Mouse (Mus musculus) right cerebral cortex, adult 2 months (tissue): ENCODE results near the gene Hyal2.

ENCODE experiments used
- DNase-seq, 2 experiments: peaks; one replicate each; pipeline ENCODE4 v3.0.0; 2021 to 2022; ENCODE audit warnings: low spot score in 2 of 2

Hyal2 gene

DNA sequence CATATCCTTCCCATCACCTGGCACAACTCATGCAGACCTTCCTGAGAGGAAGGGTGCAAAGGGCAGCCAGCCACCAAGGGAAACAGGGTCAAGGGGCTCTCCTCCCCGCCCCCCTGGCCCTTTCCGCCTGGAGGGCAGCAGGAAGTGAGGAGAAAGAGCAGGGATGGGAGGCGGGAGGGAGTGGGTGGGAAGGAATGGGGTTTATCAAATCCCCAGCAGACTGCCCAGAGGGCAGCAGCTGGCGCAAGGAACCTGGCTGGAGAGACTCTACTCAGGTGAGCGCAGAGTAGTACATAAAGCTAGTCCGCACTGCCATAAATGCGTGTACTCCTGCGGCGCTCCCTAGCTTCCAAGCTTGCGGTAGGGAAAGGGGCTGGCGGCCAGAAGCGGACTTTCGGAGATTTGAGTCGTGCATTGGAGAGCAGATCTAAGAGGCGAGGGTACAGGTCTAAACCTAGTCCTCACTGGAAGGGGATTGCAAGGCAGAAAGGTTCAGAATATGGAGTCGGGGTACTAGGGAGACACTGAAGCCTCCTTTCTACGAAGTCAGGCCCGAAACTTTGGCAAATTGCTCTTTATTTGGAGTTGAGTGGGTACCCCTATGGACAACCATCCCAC lies at the start of gene Hyal2:
Gene Hyal2 (plus strand): TSS at position 244 of the 618 bp plus-strand sequence.
- DNase-seq: no peak

DNA sequence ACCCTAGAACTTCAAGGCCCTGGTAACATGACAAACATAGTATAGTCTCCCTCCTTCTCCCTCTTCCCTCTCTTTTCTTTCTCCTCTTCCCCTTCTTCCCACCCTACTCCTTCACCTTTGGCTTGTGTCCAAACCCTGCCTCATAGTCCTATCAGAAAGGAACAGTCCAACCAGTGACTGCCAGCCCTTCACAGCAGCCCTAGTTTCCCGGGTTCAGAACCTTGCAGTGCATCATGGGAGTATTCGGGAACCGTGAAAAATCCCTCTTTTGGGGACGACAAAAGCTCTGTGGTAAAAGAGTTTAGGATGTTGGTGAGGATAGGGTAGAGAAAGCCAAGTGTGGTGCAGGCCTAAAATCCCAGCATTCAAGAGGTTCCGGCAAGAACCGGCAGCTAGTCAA lies 47.4 kb upstream of the Hyal2 start:
- DNase-seq: no peak

- DNase-seq: no peak
These were observed 46.6 kb upstream of the Hyal2 start for GRCm38 (mm10) chr9:107521190-107521589.

DNA sequence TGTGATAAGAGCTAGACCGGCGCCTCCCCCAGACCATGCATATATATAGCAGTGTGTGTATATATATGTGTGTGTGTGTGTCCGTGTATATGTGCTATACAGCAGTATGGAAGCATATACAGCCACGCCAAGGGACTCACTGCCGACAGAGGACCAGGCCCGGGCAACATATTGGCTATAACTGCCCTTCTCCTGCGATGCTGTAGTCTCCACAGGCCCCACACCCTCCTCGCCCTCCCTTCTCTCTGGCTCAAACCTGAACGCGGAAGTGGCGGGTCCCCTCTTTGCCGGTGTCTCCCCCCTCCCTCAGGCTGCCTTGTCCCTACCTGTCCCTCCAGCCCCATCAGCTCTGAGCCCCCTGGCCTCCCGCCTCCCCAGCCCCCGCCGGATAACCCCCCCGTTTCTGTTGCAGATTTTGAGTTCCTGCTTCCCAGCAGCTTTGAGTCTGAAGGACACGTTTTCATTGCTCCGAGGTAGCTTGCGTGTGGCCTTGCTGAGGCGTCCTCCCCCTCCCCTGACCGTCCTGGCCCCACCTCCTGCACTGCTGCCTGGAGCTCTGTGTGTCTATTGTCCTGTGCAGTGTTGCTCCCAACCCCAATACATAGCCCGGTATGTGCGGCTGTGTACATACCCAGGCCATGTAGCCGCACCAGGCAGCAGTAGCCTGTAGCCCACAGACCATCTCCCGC lies 45.9 kb upstream of the Hyal2 start:
- DNase-seq: no peak

- no peak for DNase-seq
These were observed 45.4 kb upstream of the Hyal2 start for GRCm38 (mm10) chr9:107522400-107522711.

GRCm38 (mm10) chr9:107526198-107527026 lies 41.3 kb upstream of the Hyal2 start:
- DNase-seq: peak; percentile 74 to 77

- DNase-seq: peak; percentile 92 to 94
These were observed 33.8 kb upstream of the Hyal2 start, which contains the start of gene Tmem115 for GRCm38 (mm10) chr9:107533791-107534407. Tmem115 (plus strand) TSS chr9:107533945.

DNA sequence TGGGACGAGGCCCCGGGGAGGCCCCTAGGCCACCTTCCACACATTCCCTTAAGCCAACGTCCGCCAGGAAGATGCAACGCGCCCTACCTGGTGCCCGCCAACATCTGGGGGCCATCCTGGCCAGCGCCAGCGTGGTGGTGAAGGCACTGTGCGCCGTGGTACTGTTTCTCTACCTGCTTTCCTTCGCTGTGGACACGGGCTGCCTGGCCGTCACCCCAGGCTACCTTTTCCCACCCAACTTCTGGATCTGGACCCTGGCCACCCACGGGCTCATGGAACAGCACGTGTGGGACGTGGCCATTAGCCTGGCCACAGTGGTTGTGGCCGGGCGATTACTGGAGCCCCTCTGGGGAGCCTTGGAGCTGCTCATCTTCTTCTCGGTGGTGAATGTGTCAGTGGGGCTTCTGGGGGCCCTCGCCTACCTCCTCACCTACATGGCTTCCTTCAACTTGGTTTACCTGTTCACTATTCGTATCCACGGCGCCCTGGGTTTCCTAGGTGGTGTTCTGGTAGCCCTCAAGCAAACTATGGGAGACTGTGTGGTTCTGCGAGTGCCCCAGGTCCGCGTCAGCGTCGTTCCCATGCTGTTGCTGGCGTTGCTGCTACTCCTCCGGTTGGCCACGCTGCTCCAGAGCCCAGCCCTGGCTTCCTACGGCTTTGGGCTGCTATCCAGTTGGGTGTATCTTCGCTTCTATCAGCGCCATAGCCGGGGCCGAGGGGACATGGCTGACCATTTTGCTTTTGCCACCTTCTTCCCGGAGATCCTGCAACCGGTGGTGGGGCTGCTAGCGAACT lies 33.1 kb upstream of the Hyal2 start:
- DNase-seq: no peak

DNA sequence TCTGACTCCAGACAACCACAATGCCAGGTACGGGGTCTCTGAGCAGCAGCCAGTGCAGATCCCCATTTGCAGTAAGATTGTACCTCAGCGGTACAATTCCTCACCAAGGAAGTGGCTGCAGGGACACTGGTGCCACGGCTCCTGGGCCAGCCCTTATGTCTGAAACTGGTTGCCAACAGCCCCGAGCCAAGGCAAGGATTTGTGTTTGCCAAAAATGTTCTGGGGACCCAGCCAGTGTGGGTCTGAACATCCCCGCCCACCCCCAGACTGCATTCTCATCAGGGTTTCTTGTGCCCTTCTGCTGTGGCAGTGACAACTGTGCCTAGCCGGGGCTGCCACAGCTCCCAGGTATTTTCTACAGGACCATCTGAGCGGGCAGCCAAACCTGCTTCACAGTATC lies 29.5 kb upstream of the Hyal2 start:
- DNase-seq: no peak

DNA sequence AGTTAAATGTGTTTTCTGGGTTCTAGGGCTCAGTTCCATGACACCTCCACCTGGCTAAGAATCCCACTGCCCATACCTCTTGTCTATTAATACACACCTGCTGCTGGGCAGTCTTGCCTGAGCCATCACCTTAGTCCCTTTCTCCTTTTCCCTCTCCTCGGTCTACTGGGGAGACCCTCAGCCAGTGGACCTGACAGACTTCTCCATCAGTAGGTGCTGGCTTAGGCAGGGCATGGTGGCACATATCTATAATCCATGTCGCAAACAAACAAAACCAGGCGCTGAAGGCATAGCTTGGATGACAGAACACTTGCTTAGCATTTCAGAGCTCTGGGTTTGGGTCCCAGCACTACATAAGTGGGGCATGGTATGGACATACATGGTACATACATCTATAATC lies 29.0 kb upstream of the Hyal2 start:
- no peak for DNase-seq

DNA sequence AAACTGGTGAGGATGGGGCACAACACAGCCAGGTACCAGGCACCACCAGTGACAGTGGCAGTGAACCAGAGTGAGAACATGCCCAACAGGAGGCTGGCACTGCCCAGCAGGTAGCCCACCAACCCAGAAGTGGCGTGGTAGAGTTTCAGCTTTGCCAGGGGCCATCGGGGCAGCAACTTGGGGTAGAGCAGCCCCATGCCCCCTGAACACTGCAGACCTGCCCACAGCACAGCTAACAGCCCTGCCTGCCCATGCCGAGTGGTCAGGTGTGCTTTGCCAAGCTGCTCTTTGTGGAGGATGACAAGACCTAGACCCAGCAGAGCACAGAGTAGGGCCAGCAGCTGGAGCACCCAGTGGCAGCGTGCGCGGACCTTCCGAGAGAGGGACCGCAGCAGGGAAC lies 27.8 kb upstream of the Hyal2 start:
- DNase-seq: no peak

DNA sequence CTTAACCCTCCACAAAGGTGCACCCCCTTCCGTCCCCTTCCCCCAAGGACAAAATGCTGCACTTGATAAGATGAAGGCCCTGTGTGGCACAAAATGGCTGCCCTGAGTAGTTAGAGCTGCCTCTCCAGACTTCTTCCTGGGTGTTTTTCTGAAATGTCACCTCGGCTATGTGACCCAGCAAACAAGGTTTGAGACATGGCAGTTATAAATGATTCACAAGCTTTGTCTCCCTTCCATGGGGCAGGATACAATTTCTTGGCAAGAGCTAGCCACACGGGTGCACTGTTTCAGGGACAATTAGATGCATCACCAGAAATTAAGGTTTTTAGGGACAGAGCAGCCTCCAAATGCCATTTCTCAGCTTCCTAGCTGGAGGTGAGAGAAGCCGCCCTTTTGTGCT lies 27.3 kb upstream of the Hyal2 start:
- DNase-seq: no peak

GRCm38 (mm10) chr9:107541005-107541404 lies 26.7 kb upstream of the Hyal2 start:
- no peak for DNase-seq

DNA sequence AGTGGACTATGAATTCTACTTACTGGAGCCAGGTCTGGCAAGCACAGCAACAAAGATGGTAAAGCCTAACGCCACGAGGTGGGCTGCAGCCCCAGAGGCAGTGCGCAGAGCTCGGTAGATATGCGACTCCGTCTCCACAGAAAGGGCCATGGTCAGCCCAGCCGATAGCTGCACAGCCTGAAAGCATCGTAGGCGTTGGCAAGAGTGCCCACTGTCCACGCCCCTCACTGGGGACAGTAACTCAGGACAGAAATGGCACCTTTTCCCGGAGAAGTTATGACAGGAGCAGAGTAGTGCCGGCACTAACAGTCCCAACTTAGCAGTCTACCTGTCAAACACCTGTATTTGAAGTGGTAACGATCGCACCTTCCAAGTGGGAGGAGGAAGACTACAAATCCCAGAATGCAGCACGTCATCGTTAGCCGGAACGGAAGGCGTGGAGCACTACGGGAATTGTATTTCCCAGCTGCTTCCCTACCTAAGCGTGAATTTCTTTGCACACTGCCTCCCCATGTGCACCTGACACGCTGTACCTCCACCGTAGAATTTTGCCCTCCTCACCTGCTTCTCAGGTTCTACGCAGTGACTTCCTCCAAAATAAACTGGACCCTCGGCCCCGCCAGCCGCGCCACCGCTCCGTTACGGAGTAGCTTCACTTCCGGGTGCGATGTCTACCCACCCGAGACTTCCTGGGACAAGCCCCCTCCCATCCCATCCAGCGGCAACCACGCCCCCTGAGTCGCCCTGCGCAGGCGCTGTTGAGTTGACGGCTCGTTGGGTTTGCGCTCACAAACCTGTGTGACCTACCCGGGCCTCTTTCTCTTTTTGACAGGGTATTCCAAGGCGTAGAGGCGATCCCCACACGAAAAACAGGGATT lies 26.0 kb upstream of the Hyal2 start, which contains the start of the genes Cyb561d2 and Nprl2:
Gene Cyb561d2 (minus strand): TSS at position 720 of the 878 bp plus-strand sequence.
Gene Nprl2 (plus strand): TSS at position 753 of the 878 bp plus-strand sequence.
- peak; percentile 95 for DNase-seq

DNA sequence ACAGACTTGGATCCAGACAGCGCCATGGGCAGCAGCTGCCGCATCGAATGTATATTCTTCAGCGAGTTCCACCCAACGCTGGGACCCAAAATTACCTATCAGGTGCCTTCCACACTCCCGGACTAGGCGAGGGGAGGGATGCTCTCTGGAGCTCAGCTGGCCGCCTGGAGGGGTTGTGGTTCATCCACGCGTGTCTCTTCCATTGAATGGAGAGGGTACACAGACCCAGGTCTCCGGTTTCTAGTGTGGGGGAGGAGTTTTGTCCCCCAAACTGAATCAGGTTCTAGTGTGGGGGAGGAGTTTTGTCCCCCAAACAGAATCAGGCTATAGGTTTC lies 25.4 kb upstream of the Hyal2 start:
- DNase-seq: no peak

DNA sequence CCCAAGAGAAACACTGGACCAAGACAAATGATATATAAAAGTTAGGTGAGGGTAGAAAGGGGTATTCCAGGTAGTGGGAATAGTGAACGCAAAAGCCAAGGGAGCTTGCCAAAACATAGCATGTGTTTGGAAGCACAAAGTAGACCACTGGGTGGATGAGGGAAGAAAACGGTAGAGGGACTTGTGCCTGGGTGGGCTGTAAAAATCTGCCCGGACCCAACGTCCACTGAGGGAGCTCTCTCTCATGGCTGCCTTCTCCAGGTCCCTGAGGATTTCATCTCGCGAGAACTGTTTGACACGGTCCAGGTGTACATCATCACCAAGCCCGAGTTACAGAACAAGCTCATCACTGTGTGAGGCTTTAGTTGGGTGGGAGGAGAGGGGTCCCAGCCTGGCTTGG lies 25.0 kb upstream of the Hyal2 start:
- DNase-seq: no peak

DNA sequence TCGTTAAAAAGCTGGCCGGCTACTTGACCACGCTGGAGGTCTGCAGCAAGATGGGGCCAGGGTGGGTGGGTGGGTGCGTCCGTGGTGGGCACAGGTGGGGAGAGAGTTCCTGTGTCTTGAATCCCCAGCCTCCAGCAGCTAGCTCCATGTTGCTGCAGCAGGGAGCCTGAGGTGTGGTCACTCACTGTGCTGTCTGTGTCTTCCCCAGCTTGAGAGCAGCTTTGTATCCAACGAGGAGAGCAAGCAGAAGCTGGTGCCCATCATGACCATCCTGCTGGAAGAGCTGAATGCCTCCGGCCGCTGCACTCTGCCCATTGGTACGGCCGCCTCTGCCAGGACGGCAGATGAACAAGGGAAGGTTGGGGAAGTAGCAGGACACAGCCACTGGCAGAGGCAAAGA lies 24.4 kb upstream of the Hyal2 start:
- no peak for DNase-seq

GRCm38 (mm10) chr9:107544196-107544700 lies 23.5 kb upstream of the Hyal2 start:
- no peak for DNase-seq

- no peak for DNase-seq
These were observed 23.0 kb upstream of the Hyal2 start for GRCm38 (mm10) chr9:107544729-107545128.

DNA sequence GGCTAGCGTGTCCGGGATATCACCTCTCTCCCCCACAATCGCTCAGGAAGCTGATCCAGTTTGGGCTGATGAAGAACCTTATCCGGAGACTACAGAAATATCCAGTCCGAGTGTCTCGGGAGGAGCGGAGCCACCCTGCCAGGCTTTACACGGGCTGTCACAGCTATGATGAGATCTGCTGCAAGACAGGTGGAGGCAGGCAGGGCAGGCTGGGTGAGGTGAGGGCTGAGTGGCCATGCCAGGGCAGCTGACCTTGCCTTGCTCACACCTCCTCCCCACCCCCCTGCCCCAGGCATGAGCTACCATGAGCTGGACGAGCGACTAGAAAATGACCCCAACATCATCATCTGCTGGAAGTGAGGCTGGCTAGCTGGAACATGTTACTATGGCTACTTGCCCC lies 22.5 kb upstream of the Hyal2 start:
- no peak for DNase-seq
